Mouse (Mus musculus) thymus, adult 2 months (tissue): ENCODE measurements around the gene Dab1. TPM values are rescaled to one million over a fixed set of nuclear protein-coding genes. Genes with fewer than 3 reads are reported as not detected.

Source experiments
- DNase-seq: peaks from one replicate; pipeline ENCODE4 v3.0.0; 2021
- H3K27ac ChIP-seq: fragments of 200-500 bp; 2 replicates; pipeline ENCODE4 v1.5.1; 2012; ENCODE audit warnings: low read length, control low read depth; ENCODE audit not compliant: control insufficient read depth, insufficient read depth
- H3K27me3 ChIP-seq: fragments of 200-500 bp; 2 replicates; pipeline ENCODE4 v1.6.1; 2012; ENCODE audit warnings: mild to moderate bottlenecking, low read length, moderate library complexity, mixed read lengths; ENCODE audit not compliant: control insufficient read depth, insufficient read depth
- H3K36me3 ChIP-seq: fragments of 200-500 bp; 2 replicates; pipeline ENCODE4 v1.6.1; 2012; ENCODE audit warnings: mild to moderate bottlenecking, low read length, moderate library complexity; ENCODE audit not compliant: control insufficient read depth, insufficient read depth
- H3K4me1 ChIP-seq: fragments of 200-500 bp; replicated peaks from 2 replicates; pipeline ENCODE4 v1.6.1; 2012; ENCODE audit warnings: low read length; ENCODE audit not compliant: control insufficient read depth, insufficient read depth
- H3K4me3 ChIP-seq: fragments of 200-500 bp; 2 replicates; pipeline ENCODE4 v1.5.1; 2012; ENCODE audit warnings: mild to moderate bottlenecking, low read length, control low read depth, moderate library complexity; ENCODE audit not compliant: control insufficient read depth, insufficient read depth
- CTCF ChIP-seq: fragments of 200-500 bp; IDR thresholded peaks from 2 replicates; pipeline ENCODE4 v1.5.1; 2012; ENCODE audit warnings: mild to moderate bottlenecking, control low read depth, low read length, moderate library complexity, borderline replicate concordance; ENCODE audit not compliant: control insufficient read depth, poor library complexity, insufficient read depth; ENCODE audit errors: extremely low read depth
- POLR2A ChIP-seq: fragments of 200-500 bp; IDR thresholded peaks from 2 replicates; pipeline ENCODE4 v1.6.1; 2012; ENCODE audit warnings: mild to moderate bottlenecking, low read length, control low read depth, moderate library complexity; ENCODE audit not compliant: control insufficient read depth, poor library complexity, insufficient read depth; ENCODE audit errors: extremely low read depth
- WGBS: fragments of 180-500 bp; shearing (Covaris S2); methylation state at CpG from one replicate; pipeline ENCODE4 v1.1.7; 2018; 5-methylcytosine and 5-hydroxymethylcytosine counted together
- polyA plus RNA-seq: library from polyadenylated mRNA; depleted of rRNA; stranded (reverse); fragments of >200 nt; gene quantifications from 2 replicates; pipeline ENCODE4 v1.2.3, GENCODE M21; 2012

Gene Dab1
- polyA plus RNA-seq, 1 experiment: 0.28 TPM

- no peak for DNase-seq
- Histone ChIP-seq H3K36me3 (no peaks in the 10 kb centered on the region), H3K27me3 (no peaks in the 10 kb centered on the region), H3K4me1 (no peaks in the 10 kb centered on the region), H3K27ac (no peak overlapping the region), H3K4me3 (no peak overlapping the region)
- TF ChIP-seq CTCF (no peak), POLR2A (no peak)
- 79% methylated on average over 3 of the region's 3 CpGs for WGBS
Observed at GRCm38 (mm10) chr4:103691717-103692116, 72.6 kb downstream of the Dab1 start.

DNA sequence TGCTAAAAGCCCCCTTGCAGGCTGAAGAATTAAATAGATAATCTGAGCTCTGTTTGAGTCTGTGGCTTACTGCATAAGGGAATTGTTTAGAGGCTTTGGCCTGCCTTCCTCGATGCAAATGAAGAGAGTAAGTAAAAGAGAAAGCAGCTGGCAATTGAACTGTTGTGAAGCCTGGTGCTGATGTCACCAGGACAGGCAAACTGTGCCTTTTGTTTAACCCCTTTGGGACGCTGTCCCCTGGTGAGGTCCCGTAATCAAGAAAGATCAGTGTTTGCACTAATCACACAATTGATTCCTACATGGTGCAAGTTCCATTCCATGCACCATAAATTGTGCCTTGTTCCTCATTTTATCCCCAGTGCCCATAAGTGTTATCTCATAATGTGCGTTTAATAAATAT, 80.6 kb downstream of the Dab1 start:
- WGBS: 73% methylated on average over 4 of the region's 4 CpGs
- H3K36me3 ChIP-seq: no peaks in the 10 kb centered on the region
- no peaks in the 10 kb centered on the region for H3K27me3 ChIP-seq
- no peaks in the 10 kb centered on the region for H3K4me1 ChIP-seq
- no peak for DNase-seq
- TF ChIP-seq POLR2A (no peak), CTCF (no peak)
- H3K4me3 ChIP-seq: no peak overlapping the region
- no peak overlapping the region for H3K27ac ChIP-seq

DNA sequence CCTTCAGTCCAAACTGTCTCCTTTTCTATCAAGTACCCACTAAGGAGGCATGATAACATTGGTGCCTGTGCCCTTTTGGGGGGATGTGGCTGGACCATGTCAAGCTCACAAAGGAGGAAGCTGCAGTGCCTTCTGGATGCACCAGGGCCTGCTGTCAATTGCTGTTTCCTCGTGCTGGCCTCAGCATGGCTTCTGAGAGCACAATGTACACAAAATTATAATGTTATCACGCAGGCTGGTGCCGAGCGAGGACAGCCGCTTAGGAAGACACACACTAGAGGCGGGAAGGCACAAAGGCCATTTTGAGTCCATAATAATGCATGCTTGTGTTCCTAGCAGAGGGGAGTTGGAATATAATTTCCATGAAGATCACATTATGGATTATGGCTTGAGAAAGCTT, 81.2 kb downstream of the Dab1 start:
- no peak overlapping the region for H3K27ac ChIP-seq
- H3K36me3 ChIP-seq: no peaks in the 10 kb centered on the region
- H3K4me1 ChIP-seq: no peaks in the 10 kb centered on the region
- H3K27me3 ChIP-seq: no peaks in the 10 kb centered on the region
- DNase-seq: no peak
- no peak overlapping the region for H3K4me3 ChIP-seq
- WGBS: 82% methylated on average over 6 of the region's 6 CpGs
- TF ChIP-seq POLR2A: no peak
- TF ChIP-seq CTCF: no peak

GRCm38 (mm10) chr4:103702137-103702536, 83.0 kb downstream of the Dab1 start:
- Histone ChIP-seq H3K27ac (no peak overlapping the region), H3K4me1 (no peaks in the 10 kb centered on the region), H3K4me3 (no peak overlapping the region), H3K36me3 (no peaks in the 10 kb centered on the region), H3K27me3 (no peaks in the 10 kb centered on the region)
- no peak for TF ChIP-seq CTCF
- TF ChIP-seq POLR2A: no peak
- DNase-seq: no peak
- 29% methylated on average over 3 of the region's 3 CpGs for WGBS

GRCm38 (mm10) chr4:103704477-103704876, 85.3 kb downstream of the Dab1 start:
- no peak overlapping the region for H3K27ac ChIP-seq
- DNase-seq: no peak
- H3K36me3 ChIP-seq: no peaks in the 10 kb centered on the region
- 53% methylated on average over 2 of the region's 2 CpGs for WGBS
- H3K4me1 ChIP-seq: no peaks in the 10 kb centered on the region
- H3K27me3 ChIP-seq: no peaks in the 10 kb centered on the region
- H3K4me3 ChIP-seq: no peak overlapping the region
- TF ChIP-seq POLR2A (no peak), CTCF (no peak)

DNA sequence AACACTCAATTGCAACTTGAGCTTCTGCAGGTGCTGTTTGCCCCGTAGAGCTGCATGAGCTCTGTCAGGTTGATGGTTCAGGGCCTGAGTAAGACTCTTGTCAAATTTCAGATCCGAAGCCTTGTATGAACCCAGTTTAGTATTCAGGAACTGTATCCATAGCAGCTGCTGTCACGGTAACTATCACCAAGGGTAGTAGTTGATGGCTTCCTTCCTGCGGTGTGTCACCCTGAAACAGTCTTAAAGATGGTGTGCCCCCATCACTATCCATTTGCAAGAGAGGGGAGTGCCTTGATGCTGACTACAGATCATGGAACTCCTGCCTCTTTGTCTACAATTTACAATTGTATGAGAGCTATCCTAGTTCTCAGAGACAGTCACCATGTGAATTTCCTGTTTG, 87.3 kb downstream of the Dab1 start:
- TF ChIP-seq CTCF: no peak
- TF ChIP-seq POLR2A: no peak
- Histone ChIP-seq H3K27ac (no peak overlapping the region), H3K27me3 (no peaks in the 10 kb centered on the region), H3K4me1 (no peaks in the 10 kb centered on the region), H3K4me3 (no peak overlapping the region), H3K36me3 (no peaks in the 10 kb centered on the region)
- DNase-seq: no peak
- WGBS: 18% methylated on average over 4 of the region's 4 CpGs

GRCm38 (mm10) chr4:103707140-103707539, 88.0 kb downstream of the Dab1 start:
- DNase-seq: no peak
- no peaks in the 10 kb centered on the region for H3K36me3 ChIP-seq
- no peaks in the 10 kb centered on the region for H3K4me1 ChIP-seq
- no peak for TF ChIP-seq POLR2A
- TF ChIP-seq CTCF: no peak
- no peaks in the 10 kb centered on the region for H3K27me3 ChIP-seq
- 12% methylated on average over 1 of the region's 1 CpGs for WGBS
- H3K4me3 ChIP-seq: no peak overlapping the region
- no peak overlapping the region for H3K27ac ChIP-seq
